Mouse (Mus musculus): ENCODE measurements at regions not wholly inside any gene's neighbourhood (a gene's known extent, or its start where the extent isn't known, plus 50 kb on each side); places are given as distances from the start of the nearest gene placed in this dataset.

DNA sequence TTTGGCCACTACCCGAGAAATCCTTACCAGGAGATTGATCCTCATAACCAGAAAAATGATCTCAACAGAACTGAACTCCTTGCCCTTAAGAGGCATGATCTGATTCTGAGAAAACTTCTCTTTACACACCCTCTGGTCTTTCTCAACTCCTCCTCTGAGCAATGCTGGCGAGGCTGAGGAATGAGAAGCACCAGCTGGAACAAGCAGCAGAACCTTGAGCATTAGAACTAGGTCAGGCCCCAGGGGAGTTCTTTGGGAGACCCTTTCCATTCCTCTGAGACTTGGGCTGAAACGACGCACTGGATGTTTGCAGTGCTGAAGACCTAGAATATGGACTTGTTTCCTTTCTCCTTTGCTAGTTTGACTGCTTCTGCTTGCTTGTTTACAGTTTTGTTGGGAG is 224.6 kb upstream of the Ar start:
- DNase-seq, result peak; percentile 6 to 33

DNA sequence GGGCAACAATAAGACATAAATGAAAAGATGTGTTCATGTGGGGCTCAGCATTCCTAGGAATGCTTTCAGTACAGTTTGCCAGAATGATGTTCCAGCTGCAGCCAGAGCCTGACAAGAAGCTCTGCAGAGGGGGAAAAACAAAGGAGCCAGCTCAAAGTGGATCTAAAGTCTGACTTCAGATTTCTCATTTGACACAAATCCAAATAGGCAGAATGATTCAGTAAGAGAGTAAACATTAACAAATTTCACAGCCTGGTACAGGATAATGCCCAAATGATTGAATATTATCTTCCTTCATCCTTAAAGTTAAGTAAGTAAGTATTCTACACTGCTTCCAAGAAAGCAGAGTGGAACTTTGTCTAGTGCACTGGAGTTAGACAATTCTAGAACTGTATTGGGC is 224.2 kb upstream of the Ar start:
- DNase-seq, result peak; percentile 11 to 43

DNA sequence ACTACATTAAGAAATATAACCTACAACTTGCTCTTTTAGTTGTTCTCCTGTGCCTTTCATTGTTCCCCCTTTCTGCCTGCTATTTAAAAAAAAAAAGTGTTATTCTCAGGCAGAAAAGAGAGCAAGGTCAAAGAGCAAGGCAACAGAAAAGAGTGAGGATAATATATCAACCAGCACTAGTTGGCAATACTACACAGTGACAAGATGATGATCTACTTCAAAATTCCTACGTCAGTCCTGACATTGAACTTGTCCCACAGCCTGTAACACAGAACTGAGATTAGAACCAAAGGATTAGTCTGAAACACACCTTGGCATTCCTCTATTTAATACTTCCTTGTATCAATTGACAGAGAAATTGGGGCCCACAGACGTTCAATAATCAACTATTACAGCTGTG is 222.8 kb upstream of the Ar start:
- peak in 1 of 2 experiments; percentile 37 for DNase-seq
